Mouse (Mus musculus): ENCODE measurements around the gene Tes.
A peak's percentile ranks its signal among the peaks of the same experiment; 100 is the strongest.
"Not testable (repeated sequence)": the region's sequence is repeated elsewhere in the genome, so short reads cannot be mapped to it uniquely, and the experiment has no call there.

Gene Tes

GRCm38 (mm10) chr6:17064936-17065790 is at the start of gene Tes:
Tes (plus strand) TSS chr6:17065149.
- peak; percentile 4 for DNase-seq (ENCODE audit: low spot score)

GRCm38 (mm10) chr6:17025886-17026285 is 39.1 kb upstream of the Tes start:
- no peak for DNase-seq (ENCODE audit: low spot score)

GRCm38 (mm10) chr6:17027572-17027971 is 37.4 kb upstream of the Tes start:
- DNase-seq (ENCODE audit: low spot score): peak; percentile 11

GRCm38 (mm10) chr6:17028809-17029208 is 36.1 kb upstream of the Tes start:
- no peak for DNase-seq (ENCODE audit: low spot score)

GRCm38 (mm10) chr6:17032231-17032728 is 32.7 kb upstream of the Tes start:
- no peak for DNase-seq (ENCODE audit: low spot score)

GRCm38 (mm10) chr6:17034095-17034494 is 30.9 kb upstream of the Tes start:
- no peak for DNase-seq (ENCODE audit: low spot score)

GRCm38 (mm10) chr6:17035228-17035627 is 29.7 kb upstream of the Tes start:
- no peak for DNase-seq (ENCODE audit: low spot score)

- no peak for DNase-seq (ENCODE audit: low spot score)
Observed at GRCm38 (mm10) chr6:17051432-17052025, 13.4 kb upstream of the Tes start.

- no peak for DNase-seq (ENCODE audit: low spot score)
Observed at GRCm38 (mm10) chr6:17053028-17053660, 11.8 kb upstream of the Tes start.

GRCm38 (mm10) chr6:17054781-17055180 is 10.2 kb upstream of the Tes start:
- DNase-seq (ENCODE audit: low spot score): no peak

- DNase-seq (ENCODE audit: low spot score): no peak
Observed at GRCm38 (mm10) chr6:17055659-17056058, 9.3 kb upstream of the Tes start.

GRCm38 (mm10) chr6:17059501-17059900 is 5.4 kb upstream of the Tes start:
- no peak for DNase-seq (ENCODE audit: low spot score)

- no peak for DNase-seq (ENCODE audit: low spot score)
Observed at GRCm38 (mm10) chr6:17060154-17060553, 4.8 kb upstream of the Tes start.

GRCm38 (mm10) chr6:17061826-17062225 is 3.1 kb upstream of the Tes start:
- DNase-seq (ENCODE audit: low spot score): not testable (repeated sequence)

GRCm38 (mm10) chr6:17062366-17062765 is 2.6 kb upstream of the Tes start:
- DNase-seq (ENCODE audit: low spot score): no peak

- no peak for DNase-seq (ENCODE audit: low spot score)
Observed at GRCm38 (mm10) chr6:17065791-17066169, 831 bp downstream of the Tes start.

GRCm38 (mm10) chr6:17066211-17066940 is 1.4 kb downstream of the Tes start:
- DNase-seq (ENCODE audit: low spot score): no peak

GRCm38 (mm10) chr6:17071899-17072298 is 7.0 kb downstream of the Tes start:
- no peak for DNase-seq (ENCODE audit: low spot score)

- no peak for DNase-seq (ENCODE audit: low spot score)
Observed at GRCm38 (mm10) chr6:17072338-17072737, 7.4 kb downstream of the Tes start.

GRCm38 (mm10) chr6:17072763-17073484 is 8.0 kb downstream of the Tes start:
- no peak for DNase-seq (ENCODE audit: low spot score)

- DNase-seq (ENCODE audit: low spot score): no peak
Observed at GRCm38 (mm10) chr6:17077270-17077669, 12.3 kb downstream of the Tes start.

GRCm38 (mm10) chr6:17077720-17078119 is 12.8 kb downstream of the Tes start:
- DNase-seq (ENCODE audit: low spot score): no peak
